Comparison of ENCODE assay signal across 42 mouse cellular contexts in the genomic region with DNA sequence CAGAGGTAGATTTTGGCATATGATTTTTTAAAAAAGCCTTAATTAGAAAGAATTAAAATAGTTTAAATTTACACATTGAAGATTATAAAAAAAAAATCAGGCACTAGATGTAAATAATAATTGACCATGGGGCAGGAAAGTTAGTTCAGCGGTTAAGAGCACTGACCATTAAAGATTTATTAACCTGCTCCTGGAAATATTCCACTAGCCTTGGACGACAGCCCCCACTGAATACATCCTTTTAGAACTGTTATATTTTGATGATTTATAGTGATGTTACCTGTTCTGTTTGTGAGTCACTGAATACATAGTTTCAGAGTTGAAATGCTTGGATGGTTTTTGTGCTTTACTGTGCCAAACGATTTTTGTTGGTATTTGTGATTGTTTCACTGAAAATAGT. TPM values are rescaled to one million over a fixed set of nuclear protein-coding genes. Genes with fewer than 3 reads are reported as not detected.
"Had no signal": no experiment of that assay in that cellular context is flagged by ENCODE, and none has a peak within 500 bp of the region (broad histone marks: within the 10 kb centered on the region; RNA-seq: fewer than 3 reads in every experiment).

No protein-coding gene starts in this region.

RNA-seq across cellular contexts. Expression of a gene that starts 11.9 kb away (rescaled TPM):
- total RNA-seq: heart, adult 2 months; heart, adult 8-10 months; heart, postnatal 10 days; heart, postnatal 14 days; heart, postnatal 25 days; heart, postnatal 36 days; heart, postnatal 4 days; hematopoietic stem cell, adult 5-6 weeks; hindbrain, postnatal 0 days; layer of hippocampus, adult 18-20 months; layer of hippocampus, adult 2 months; layer of hippocampus, adult 8-10 months; layer of hippocampus, postnatal 10 days; layer of hippocampus, postnatal 14 days; layer of hippocampus, postnatal 25 days; layer of hippocampus, postnatal 36 days; left cerebral cortex, adult 18-20 months; left cerebral cortex, adult 2 months; left cerebral cortex, adult 8-10 months had no signal
- polyA plus RNA-seq: heart, adult 2 months; heart, embryonic 10.5 days; heart, embryonic 11.5 days; heart, embryonic 12.5 days; heart, embryonic 13.5 days; heart, embryonic 14.5 days; heart, embryonic 15.5 days; heart, embryonic 16.5 days; heart, postnatal 0 days; hindbrain, embryonic 10.5 days; hindbrain, embryonic 11.5 days; hindbrain, embryonic 12.5 days; hindbrain, embryonic 13.5 days; hindbrain, embryonic 14.5 days; hindbrain, embryonic 15.5 days; hindbrain, embryonic 16.5 days; hindbrain, postnatal 0 days; inflammation-experienced regulatory T-cells, adult 6 months; intestine, embryonic 14.5 days; intestine, embryonic 15.5 days; intestine, embryonic 16.5 days; intestine, postnatal 0 days; kidney, embryonic 14.5 days; kidney, embryonic 15.5 days; kidney, embryonic 16.5 days had no signal
